Mouse (Mus musculus) thymus, adult 2 months (tissue): Measurements from ENCODE around the gene Defb36.

Experiments
- CTCF ChIP-seq: fragments of 200-500 bp; IDR thresholded peaks from 2 replicates; pipeline ENCODE4 v1.5.1; 2012; ENCODE audit warnings: mild to moderate bottlenecking, control low read depth, low read length, moderate library complexity, borderline replicate concordance; ENCODE audit not compliant: control insufficient read depth, poor library complexity, insufficient read depth; ENCODE audit errors: extremely low read depth
- POLR2A ChIP-seq: fragments of 200-500 bp; IDR thresholded peaks from 2 replicates; pipeline ENCODE4 v1.6.1; 2012; ENCODE audit warnings: mild to moderate bottlenecking, low read length, control low read depth, moderate library complexity; ENCODE audit not compliant: control insufficient read depth, poor library complexity, insufficient read depth; ENCODE audit errors: extremely low read depth

- TF ChIP-seq CTCF (peak; percentile 19; the same call in 1 of the 2 replicates), POLR2A (no peak)
Observed at GRCm38 (mm10) chr2:152601275-152601960, 2.7 kb upstream of the Defb36 start.
